Mouse (Mus musculus) hindlimb bud, embryonic 11.5 days (tissue): ENCODE measurements at regions not wholly inside any gene's neighbourhood (a gene's known extent, or its start where the extent isn't known, plus 50 kb on each side); places are given as distances from the start of the nearest gene placed in this dataset.
A peak's percentile ranks its signal among the peaks of the same experiment; 100 is the strongest.

Experiments used
- DNase-seq: peaks from one replicate; pipeline ENCODE4 v3.0.0-alpha.2; 2012; ENCODE audit warnings: low read depth, low spot score; ENCODE audit errors: extremely low spot score

GRCm38 (mm10) chr16:70091963-70092362 is 221.8 kb upstream of the Gbe1 start:
- DNase-seq: no peak

GRCm38 (mm10) chr16:70093224-70093623 is 220.5 kb upstream of the Gbe1 start:
- DNase-seq: no peak

GRCm38 (mm10) chr16:70095221-70095620 is 218.5 kb upstream of the Gbe1 start:
- no peak for DNase-seq

- no peak for DNase-seq
These were observed 209.9 kb upstream of the Gbe1 start for GRCm38 (mm10) chr16:70103791-70104378.

GRCm38 (mm10) chr16:70141466-70141865 is 172.3 kb upstream of the Gbe1 start:
- DNase-seq: no peak

GRCm38 (mm10) chr16:70147673-70148359 is 165.9 kb upstream of the Gbe1 start:
- no peak for DNase-seq

GRCm38 (mm10) chr16:70154587-70154986 is 159.2 kb upstream of the Gbe1 start:
- no peak for DNase-seq

- no peak for DNase-seq
These were observed 153.2 kb upstream of the Gbe1 start for GRCm38 (mm10) chr16:70160539-70160938.

- DNase-seq: no peak
These were observed 138.6 kb upstream of the Gbe1 start for GRCm38 (mm10) chr16:70175140-70175539.

- no peak for DNase-seq
These were observed 134.8 kb upstream of the Gbe1 start for GRCm38 (mm10) chr16:70178975-70179374.

- no peak for DNase-seq
These were observed 99.7 kb upstream of the Gbe1 start for GRCm38 (mm10) chr16:70213861-70214597.

GRCm38 (mm10) chr16:70214800-70215199 is 98.9 kb upstream of the Gbe1 start:
- DNase-seq: peak; percentile 50

GRCm38 (mm10) chr16:70227601-70228226 is 86.0 kb upstream of the Gbe1 start:
- no peak for DNase-seq

- DNase-seq: no peak
These were observed 81.0 kb upstream of the Gbe1 start for GRCm38 (mm10) chr16:70232706-70233105.

- no peak for DNase-seq
These were observed 78.6 kb upstream of the Gbe1 start for GRCm38 (mm10) chr16:70235189-70235588.

GRCm38 (mm10) chr16:70239432-70239941 is 74.3 kb upstream of the Gbe1 start:
- no peak for DNase-seq

GRCm38 (mm10) chr16:70244205-70244756 is 69.5 kb upstream of the Gbe1 start:
- no peak for DNase-seq

GRCm38 (mm10) chr16:70244963-70245362 is 68.8 kb upstream of the Gbe1 start:
- DNase-seq: no peak

- no peak for DNase-seq
These were observed 54.4 kb upstream of the Gbe1 start for GRCm38 (mm10) chr16:70259364-70259763.

- no peak for DNase-seq
These were observed 53.6 kb upstream of the Gbe1 start for GRCm38 (mm10) chr16:70260151-70260550.
